Mouse (Mus musculus): ENCODE data around the gene Sox18.

The Sox18 gene

DNA sequence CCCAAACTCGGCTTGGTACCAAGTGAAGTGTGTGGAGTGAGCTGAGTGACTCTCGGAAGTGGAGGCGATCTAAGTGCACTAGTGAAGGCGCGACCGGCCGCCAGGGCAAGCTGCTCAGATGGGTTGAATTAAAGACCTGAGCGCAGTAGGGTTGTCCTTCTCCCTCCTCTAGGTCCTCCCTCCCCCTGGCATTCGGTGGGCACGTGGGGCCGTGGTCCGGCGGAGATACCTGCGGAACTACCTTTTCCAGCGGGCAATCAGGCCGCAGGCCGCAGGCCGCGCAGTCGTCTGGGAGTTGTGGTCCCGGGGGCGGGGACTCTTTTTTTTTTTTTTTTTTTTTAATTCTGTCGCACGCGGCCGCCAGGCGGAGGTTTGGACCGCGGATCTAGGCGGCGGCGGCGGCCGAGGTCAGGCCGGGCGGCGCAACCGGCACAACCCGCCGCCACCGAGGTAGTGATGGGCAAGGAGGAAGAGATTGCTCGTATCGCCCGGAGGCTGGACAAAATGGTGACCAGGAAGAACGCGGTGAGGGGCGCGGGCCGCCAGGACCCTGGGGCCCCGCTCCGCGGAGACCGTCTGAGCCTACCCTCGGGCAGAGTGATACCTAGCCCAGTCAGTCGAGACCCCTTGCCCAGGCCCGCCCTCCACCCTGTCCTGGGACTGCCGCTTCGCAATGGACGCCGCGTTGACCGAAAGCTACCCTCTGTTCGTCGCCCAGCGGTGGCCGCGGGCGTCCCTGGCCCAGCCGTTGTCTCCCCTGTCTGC lies 8.7 kb upstream of the Sox18 start, which contains the start of gene Tcea2:
Tcea2 (plus strand) TSS at position 360 of the 765 bp plus-strand sequence.
- DNase-seq (ENCODE audit: low spot score), result peak; percentile 75

DNA sequence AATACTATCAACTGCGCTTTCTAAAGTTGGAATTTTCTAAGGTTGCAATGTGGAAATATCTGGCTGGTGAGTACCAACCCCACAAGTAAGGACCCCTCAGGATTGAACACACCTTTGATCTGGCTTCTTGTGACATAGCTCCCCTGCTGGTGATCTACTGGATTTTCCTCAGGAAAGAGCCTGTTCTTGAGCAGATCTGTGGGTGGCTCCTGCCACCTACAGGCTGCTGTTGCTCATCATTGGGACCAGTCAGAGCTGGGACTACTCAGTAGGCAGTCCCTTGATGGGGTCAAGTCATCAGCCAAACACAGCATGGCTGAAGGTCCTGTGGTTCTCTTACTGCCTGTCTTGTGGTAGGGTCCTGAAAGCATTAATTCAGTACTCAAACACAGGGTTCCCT lies 7.3 kb upstream of the Sox18 start:
- DNase-seq (ENCODE audit: low spot score), result peak; percentile 75

GRCm38 (mm10) chr2:181677755-181678098 lies 6.3 kb upstream of the Sox18 start:
- DNase-seq (ENCODE audit: low spot score), result no peak

- DNase-seq (ENCODE audit: low spot score), result no peak
These were observed 5.8 kb upstream of the Sox18 start for GRCm38 (mm10) chr2:181677096-181677754.

GRCm38 (mm10) chr2:181676424-181676823 lies 5.0 kb upstream of the Sox18 start:
- DNase-seq (ENCODE audit: low spot score), result no peak

GRCm38 (mm10) chr2:181675454-181675853 lies 4.0 kb upstream of the Sox18 start:
- peak; percentile 57 for DNase-seq (ENCODE audit: low spot score)

DNA sequence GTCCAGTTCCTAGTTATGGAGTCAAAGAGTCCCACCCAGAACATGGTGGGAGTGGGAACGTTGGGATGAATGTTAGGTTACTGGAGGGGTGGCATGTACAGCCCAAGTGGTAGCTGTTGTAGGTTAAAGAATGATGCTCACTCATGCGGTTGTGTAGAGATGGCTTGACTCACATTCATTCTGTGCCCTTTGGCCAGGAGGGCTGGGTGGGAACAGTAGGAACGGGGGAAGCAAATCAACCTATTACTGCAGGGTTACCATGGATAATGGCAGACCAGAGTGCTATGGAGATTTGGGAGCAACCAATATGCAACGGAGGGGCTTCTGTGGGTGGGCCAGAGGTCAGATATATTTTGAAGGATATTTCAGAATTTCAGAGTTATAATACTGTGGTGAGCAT lies 3.5 kb upstream of the Sox18 start:
- DNase-seq (ENCODE audit: low spot score), result no peak

- no peak for DNase-seq (ENCODE audit: low spot score)
These were observed 2.1 kb upstream of the Sox18 start for GRCm38 (mm10) chr2:181673501-181673900.

GRCm38 (mm10) chr2:181671984-181672383 lies 544 bp upstream of the Sox18 start:
- DNase-seq (ENCODE audit: low spot score), result no peak

- no peak for DNase-seq (ENCODE audit: low spot score)
These were observed 528 bp downstream of the Sox18 start for GRCm38 (mm10) chr2:181670913-181671311.

DNA sequence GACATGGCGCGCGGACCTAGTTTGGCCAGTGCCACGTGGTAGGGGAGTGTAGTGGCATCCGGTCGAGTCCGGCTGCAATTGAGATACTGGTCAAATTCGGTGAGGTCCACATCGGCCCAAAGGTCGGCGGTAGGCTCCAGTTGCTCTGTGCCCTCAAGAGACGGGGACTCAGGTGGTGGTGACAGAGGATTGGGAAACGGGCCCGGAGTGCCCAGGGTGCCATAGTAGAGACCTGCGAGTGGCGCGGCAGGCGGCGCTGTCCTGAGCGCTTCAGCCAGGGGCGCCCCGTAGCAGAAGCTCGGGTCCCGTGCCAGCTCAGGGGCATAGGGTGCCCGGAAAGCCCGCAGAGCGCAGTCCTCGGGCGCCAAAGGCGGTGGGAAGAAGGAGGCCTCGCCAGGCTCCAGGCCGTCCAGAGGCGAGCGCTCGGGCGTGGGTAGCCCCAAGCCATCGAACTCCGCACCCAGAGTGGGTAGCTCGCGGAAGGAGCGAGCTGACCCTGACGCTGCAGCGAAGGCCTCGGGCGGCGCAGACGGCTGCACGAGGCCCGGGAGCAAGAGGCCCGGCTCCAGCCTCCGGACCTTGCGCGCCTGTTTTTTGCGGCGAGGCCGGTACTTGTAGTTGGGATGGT lies 1.0 kb downstream of the Sox18 start:
- DNase-seq (ENCODE audit: low spot score), result no peak

DNA sequence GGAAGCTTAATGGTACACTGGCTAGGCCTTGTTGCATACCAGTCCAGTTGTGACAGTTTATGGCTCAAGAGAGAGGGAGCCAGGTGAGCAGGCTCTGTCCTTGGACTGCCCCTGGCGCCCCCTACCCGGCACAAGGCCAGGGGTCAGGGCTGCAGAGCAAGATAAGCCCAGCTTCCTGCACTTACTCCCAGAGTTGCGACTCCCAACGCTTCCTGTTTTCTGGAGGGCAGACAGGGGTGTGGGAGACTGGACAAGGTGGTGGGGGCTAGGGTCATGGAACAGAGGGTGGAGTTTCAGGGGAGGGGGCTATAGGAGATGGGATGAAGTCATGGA lies 8.2 kb downstream of the Sox18 start:
- DNase-seq (ENCODE audit: low spot score), result no peak

GRCm38 (mm10) chr2:181662620-181663297 lies 8.7 kb downstream of the Sox18 start:
- no peak for DNase-seq (ENCODE audit: low spot score)

DNA sequence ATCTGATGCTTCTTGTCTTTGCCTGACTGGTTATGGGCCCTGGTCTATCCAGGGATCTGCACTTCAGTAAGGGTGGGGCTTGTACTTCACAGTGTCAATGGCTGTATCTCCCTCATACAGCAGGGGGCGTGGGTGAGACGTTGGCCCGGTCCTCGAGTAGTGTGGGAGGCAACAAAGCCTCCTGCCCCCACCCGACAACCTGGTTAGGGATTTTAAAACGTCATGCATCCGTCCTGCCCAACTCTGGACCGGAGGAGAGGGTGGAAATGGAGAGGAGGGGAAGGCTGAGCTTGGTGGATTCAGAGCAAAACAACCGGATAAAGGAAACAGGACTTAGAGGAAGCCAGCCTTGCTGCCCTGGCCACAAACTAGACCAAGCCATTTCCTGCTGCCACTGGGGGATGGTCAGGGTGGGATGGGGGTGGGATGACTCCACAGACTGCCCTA lies 11.8 kb downstream of the Sox18 start:
- DNase-seq (ENCODE audit: low spot score), result peak; percentile 79

- peak; percentile 63 for DNase-seq (ENCODE audit: low spot score)
These were observed 12.4 kb downstream of the Sox18 start for GRCm38 (mm10) chr2:181658930-181659555.

DNA sequence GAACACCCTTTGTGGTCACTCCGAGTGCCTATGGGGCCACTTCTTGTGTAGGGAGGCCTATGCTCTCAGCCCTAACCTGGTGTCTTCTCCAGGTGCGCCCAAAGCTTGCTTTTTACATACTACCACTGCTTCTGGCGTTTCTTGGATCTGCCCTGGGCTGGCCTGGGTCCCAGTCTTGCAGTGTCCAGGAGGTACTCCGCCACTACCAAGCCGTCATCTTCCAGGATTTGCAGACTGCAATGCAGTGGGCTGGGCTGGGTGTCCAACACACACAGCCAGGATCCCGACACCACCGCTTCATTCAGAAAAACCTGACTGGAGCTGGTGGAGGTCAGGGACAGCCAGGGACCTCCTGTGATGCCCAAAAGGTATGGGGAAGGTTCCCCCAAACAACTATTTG lies 12.9 kb downstream of the Sox18 start:
- DNase-seq (ENCODE audit: low spot score), result no peak

GRCm38 (mm10) chr2:181657441-181657840 lies 14.0 kb downstream of the Sox18 start:
- no peak for DNase-seq (ENCODE audit: low spot score)

- DNase-seq (ENCODE audit: low spot score), result no peak
These were observed 14.7 kb downstream of the Sox18 start, which contains the start of gene Gm29797 for GRCm38 (mm10) chr2:181656734-181657133. Gene Gm29797 (plus strand): TSS chr2:181657034.

- DNase-seq (ENCODE audit: low spot score), result no peak
These were observed 17.9 kb downstream of the Sox18 start for GRCm38 (mm10) chr2:181653523-181653922.

- no peak for DNase-seq (ENCODE audit: low spot score)
These were observed 18.4 kb downstream of the Sox18 start for GRCm38 (mm10) chr2:181653065-181653464.

DNA sequence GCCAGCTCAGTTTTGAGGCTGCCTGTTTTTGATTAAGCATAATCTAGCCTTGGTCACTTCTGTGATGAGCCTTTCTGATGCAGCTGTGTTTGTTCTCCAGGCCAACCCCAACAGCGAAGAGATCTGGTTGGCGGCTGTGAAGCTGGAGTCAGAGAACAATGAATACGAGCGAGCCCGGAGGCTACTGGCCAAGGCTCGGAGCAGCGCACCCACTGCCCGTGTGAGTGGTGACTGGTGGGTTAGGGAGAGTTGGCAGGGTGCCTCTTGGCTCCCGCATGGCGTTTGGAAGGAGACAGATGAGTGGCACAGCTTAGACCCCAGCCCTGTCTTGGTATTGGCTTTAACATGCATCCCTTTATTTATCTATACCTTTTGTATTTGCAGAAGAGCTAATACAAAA lies 22.5 kb downstream of the Sox18 start:
- DNase-seq (ENCODE audit: low spot score), result no peak

All from urinary bladder, postnatal 14 days (tissue).